Mouse (Mus musculus) forebrain, postnatal 0 days (tissue): Measurements from ENCODE around the gene Nod1. TPM values are rescaled to one million over a fixed set of nuclear protein-coding genes. Genes with fewer than 3 reads are reported as not detected.
A peak's percentile ranks its signal among the peaks of the same experiment; 100 is the strongest.

Experiments used
- ATAC-seq: fragments of 200-750 bp; cut with Nextera tagmentation; 2 replicates; pipeline ENCODE4 v1.8.0; 2017; ENCODE audit warnings: mild to moderate bottlenecking, moderate library complexity
- DNase-seq: peaks from one replicate; pipeline ENCODE4 v3.0.0-alpha.2; 2015
- H3K27ac ChIP-seq: fragments of 300-500 bp; sonication (generic); 2 replicates; pipeline ENCODE4 v1.5.1; 2014; ENCODE audit warnings: low read depth, mild to moderate bottlenecking, antibody characterized with exemption, low read length, moderate library complexity, mixed read lengths
- H3K27me3 ChIP-seq: fragments of 300-500 bp; sonication (generic); 2 replicates; pipeline ENCODE4 v1.6.1; 2014; ENCODE audit warnings: mild to moderate bottlenecking, low read length, mixed read lengths; ENCODE audit not compliant: insufficient read depth
- H3K36me3 ChIP-seq: fragments of 300-500 bp; sonication (generic); 2 replicates; pipeline ENCODE4 v1.6.1; 2014; ENCODE audit warnings: mild to moderate bottlenecking, moderate library complexity; ENCODE audit not compliant: insufficient read depth
- H3K4me1 ChIP-seq: fragments of 300-500 bp; sonication (generic); 2 replicates; pipeline ENCODE4 v1.6.1; 2014; ENCODE audit warnings: antibody characterized with exemption; ENCODE audit not compliant: insufficient read depth
- H3K4me2 ChIP-seq: fragments of 300-500 bp; sonication (generic); 2 replicates; pipeline ENCODE4 v1.6.1; 2014; ENCODE audit warnings: low read depth, mild to moderate bottlenecking, moderate library complexity
- H3K4me3 ChIP-seq: fragments of 300-500 bp; sonication (generic); 2 replicates; pipeline ENCODE4 v1.5.1; 2014; ENCODE audit warnings: low read depth, low read length, mixed read lengths
- H3K9ac ChIP-seq: fragments of 300-500 bp; sonication (generic); 2 replicates; pipeline ENCODE4 v1.6.1; 2014; ENCODE audit warnings: mild to moderate bottlenecking
- H3K9me3 ChIP-seq: fragments of 300-500 bp; sonication (generic); 2 replicates; pipeline ENCODE4 v1.6.1; 2016; ENCODE audit warnings: low read length
- CTCF ChIP-seq: sonication (generic); IDR thresholded peaks from 2 replicates; pipeline ENCODE4 v1.5.1; 2016; ENCODE audit warnings: antibody characterized with exemption, control low read depth, low read depth
- WGBS: fragments of 180-500 bp; shearing (Covaris S2); extraction: QIAGEN DNeasy Blood & Tissue Kit; methylation state at CpG from one replicate; pipeline ENCODE4 v1.1.7; 2014; 5-methylcytosine and 5-hydroxymethylcytosine counted together
- polyA plus RNA-seq: library from polyadenylated mRNA; unstranded; fragments of >200 nt; fragmentation: Nextera tagmentation; extraction: Ambion mirVana; gene quantifications from 2 replicates; pipeline ENCODE4 v1.2.1, GENCODE M21; 2015
- total RNA-seq: library from RNA; depleted of rRNA; stranded (reverse); fragments of >200 nt; gene quantifications from 2 replicates; pipeline ENCODE4 v1.2.3, GENCODE M21; 2014

Gene Nod1
- total and polyA plus RNA-seq, 2 experiments from 2014 or later: 1.8 to 2.0 TPM

- H3K27ac ChIP-seq: no peak overlapping the region
- H3K36me3 ChIP-seq: no peaks in the 10 kb centered on the region
- 79% methylated on average over 6 of the region's 6 CpGs for WGBS
- no peak overlapping the region for H3K4me3 ChIP-seq
- no peaks in the 10 kb centered on the region for H3K4me1 ChIP-seq
- 0 out of 2 replicates have a peak, but pooled peaks cover 4% of the 10 kb centered on the region for H3K27me3 ChIP-seq
- no peak overlapping the region for H3K4me2 ChIP-seq
- no peaks in the 10 kb centered on the region for H3K9me3 ChIP-seq
- no peak for TF ChIP-seq CTCF
- no peak overlapping the region for H3K9ac ChIP-seq
- no peak for ATAC-seq
- no peak for DNase-seq
Observed at GRCm38 (mm10) chr6:54997726-54998125, 25.3 kb upstream of the Nod1 start.

GRCm38 (mm10) chr6:54996361-54996760 lies 23.9 kb upstream of the Nod1 start:
- H3K36me3 ChIP-seq: no peaks in the 10 kb centered on the region
- H3K4me1 ChIP-seq: 0 out of 2 replicates have a peak, but pooled peaks cover 4% of the 10 kb centered on the region
- no peak overlapping the region for H3K4me3 ChIP-seq
- H3K4me2 ChIP-seq: no peak overlapping the region
- WGBS: 94% methylated on average over 3 of the region's 3 CpGs
- TF ChIP-seq CTCF: no peak
- no peaks in the 10 kb centered on the region for H3K9me3 ChIP-seq
- no peak overlapping the region for H3K27ac ChIP-seq
- DNase-seq: no peak
- H3K9ac ChIP-seq: no peak overlapping the region
- no peak for ATAC-seq
- 0 out of 2 replicates have a peak, but pooled peaks cover 4% of the 10 kb centered on the region for H3K27me3 ChIP-seq

GRCm38 (mm10) chr6:54992734-54993260 lies 20.4 kb upstream of the Nod1 start, which contains the start of gene Ggct:
Gene Ggct (minus strand): TSS chr6:54992950.
- peak; percentile 100 for ATAC-seq
- peak; percentile 75 for TF ChIP-seq CTCF
- Histone ChIP-seq H3K27me3 (0 out of 2 replicates have a peak, but pooled peaks cover 4% of the 10 kb centered on the region), H3K36me3 (no peaks in the 10 kb centered on the region), H3K9me3 (no peaks in the 10 kb centered on the region), H3K27ac (no peak within 1 kb of the TSS), H3K9ac (peak within 1 kb of the TSS; percentile 63), H3K4me2 (peak within 1 kb of the TSS; percentile 88), H3K4me1 (0 out of 2 replicates have a peak, but pooled peaks cover 4% of the 10 kb centered on the region), H3K4me3 (peak within 1 kb of the TSS; percentile 60)
- DNase-seq: peak; percentile 97
- 2% methylated on average over 41 of the region's 41 CpGs for WGBS

- TF ChIP-seq CTCF: no peak
- H3K4me2 ChIP-seq: peak overlapping the region; percentile 88
- H3K9me3 ChIP-seq: no peaks in the 10 kb centered on the region
- no peaks in the 10 kb centered on the region for H3K36me3 ChIP-seq
- no peak for DNase-seq
- 0 out of 2 replicates have a peak, but pooled peaks cover 4% of the 10 kb centered on the region for H3K27me3 ChIP-seq
- no peak for ATAC-seq
- peak overlapping the region; percentile 63 for H3K9ac ChIP-seq
- peak overlapping the region; percentile 60 for H3K4me3 ChIP-seq
- no peak overlapping the region for H3K27ac ChIP-seq
- 3% methylated on average over 7 of the region's 7 CpGs for WGBS
- 0 out of 2 replicates have a peak, but pooled peaks cover 4% of the 10 kb centered on the region for H3K4me1 ChIP-seq
Observed at GRCm38 (mm10) chr6:54992141-54992540, 19.7 kb upstream of the Nod1 start.

GRCm38 (mm10) chr6:54991189-54991588 lies 18.8 kb upstream of the Nod1 start:
- WGBS: 87% methylated on average over 2 of the region's 2 CpGs
- H3K4me2 ChIP-seq: no peak overlapping the region
- DNase-seq (no peak), ATAC-seq (no peak)
- H3K9me3 ChIP-seq: no peaks in the 10 kb centered on the region
- H3K4me3 ChIP-seq: no peak overlapping the region
- no peak for TF ChIP-seq CTCF
- H3K4me1 ChIP-seq: 0 out of 2 replicates have a peak, but pooled peaks cover 4% of the 10 kb centered on the region
- no peaks in the 10 kb centered on the region for H3K36me3 ChIP-seq
- no peak overlapping the region for H3K27ac ChIP-seq
- 0 out of 2 replicates have a peak, but pooled peaks cover 4% of the 10 kb centered on the region for H3K27me3 ChIP-seq
- H3K9ac ChIP-seq: no peak overlapping the region

- 0 out of 2 replicates have a peak, but pooled peaks cover 4% of the 10 kb centered on the region for H3K4me1 ChIP-seq
- H3K9me3 ChIP-seq: no peaks in the 10 kb centered on the region
- TF ChIP-seq CTCF: no peak
- no peaks in the 10 kb centered on the region for H3K36me3 ChIP-seq
- H3K27ac ChIP-seq: no peak overlapping the region
- DNase-seq: no peak
- no peak for ATAC-seq
- H3K27me3 ChIP-seq: no peaks in the 10 kb centered on the region
- no peak overlapping the region for H3K4me3 ChIP-seq
- 93% methylated on average over 6 of the region's 6 CpGs for WGBS
- no peak overlapping the region for H3K9ac ChIP-seq
- H3K4me2 ChIP-seq: no peak overlapping the region
Observed at GRCm38 (mm10) chr6:54988141-54988540, 15.7 kb upstream of the Nod1 start.

GRCm38 (mm10) chr6:54984096-54984495 lies 11.7 kb upstream of the Nod1 start:
- Histone ChIP-seq H3K9me3 (no peaks in the 10 kb centered on the region), H3K36me3 (no peaks in the 10 kb centered on the region), H3K4me3 (no peak overlapping the region), H3K27me3 (no peaks in the 10 kb centered on the region), H3K4me1 (no peaks in the 10 kb centered on the region), H3K4me2 (no peak overlapping the region), H3K9ac (no peak overlapping the region), H3K27ac (no peak overlapping the region)
- DNase-seq: no peak
- WGBS: 93% methylated on average over 8 of the region's 8 CpGs
- ATAC-seq: no peak
- no peak for TF ChIP-seq CTCF
